Mouse (Mus musculus): ENCODE results near the gene Tbc1d14. TPM values are rescaled to one million over a fixed set of nuclear protein-coding genes. Genes with fewer than 3 reads are reported as not detected.

Tbc1d14 gene
- polyA plus RNA-seq, 1 experiment from 2014 or later, result 39.7 TPM

- TF ChIP-seq CTCF (IDR thresholded peaks at IDR 0.05; ENCODE audit: low read depth), result no peak
- no peaks in the 10 kb centered on the region for H3K4me1 ChIP-seq (replicated peaks; ENCODE audit: insufficient read depth, low read length)
- WGBS, result 99% methylated on average over 9 of the region's 9 CpGs
- no peak overlapping the region for H3K27ac ChIP-seq
- no peak overlapping the region for H3K9ac ChIP-seq (ENCODE audit: low read depth, low read length)
- H3K27me3 ChIP-seq (ENCODE audit: insufficient read depth, low read length), result no peaks in the 10 kb centered on the region
- no peak overlapping the region for H3K4me3 ChIP-seq (replicated peaks; ENCODE audit: low read depth, low read length)
- no peaks in the 10 kb centered on the region for H3K9me3 ChIP-seq (replicated peaks; ENCODE audit: low read length)
- no peak for ATAC-seq (replicated peaks; ENCODE audit: low FRiP score, low read depth)
- peaks cover 48% of the 10 kb centered on the region for H3K36me3 ChIP-seq (ENCODE audit: insufficient read depth, low read length)
- DNase-seq (ENCODE audit: low spot score), result no peak
- no peak overlapping the region for H3K4me2 ChIP-seq (ENCODE audit: low read length)
These were observed 98.4 kb downstream of the Tbc1d14 start for GRCm38 (mm10) chr5:36494709-36495108.

- no peak for DNase-seq (ENCODE audit: low spot score)
- Histone ChIP-seq H3K36me3 (ENCODE audit: insufficient read depth, low read length) (peaks cover 45% of the 10 kb centered on the region), H3K27me3 (ENCODE audit: insufficient read depth, low read length) (no peaks in the 10 kb centered on the region), H3K27ac (no peak overlapping the region), H3K4me2 (ENCODE audit: low read length) (no peak overlapping the region), H3K4me1 (replicated peaks; ENCODE audit: insufficient read depth, low read length) (no peaks in the 10 kb centered on the region), H3K9me3 (replicated peaks; ENCODE audit: low read length) (no peaks in the 10 kb centered on the region), H3K4me3 (replicated peaks; ENCODE audit: low read depth, low read length) (no peak overlapping the region), H3K9ac (ENCODE audit: low read depth, low read length) (no peak overlapping the region)
- 87% methylated on average over 6 of the region's 6 CpGs for WGBS
- TF ChIP-seq CTCF (IDR thresholded peaks at IDR 0.05; ENCODE audit: low read depth), result no peak
- no peak for ATAC-seq (replicated peaks; ENCODE audit: low FRiP score, low read depth)
These were observed 99.2 kb downstream of the Tbc1d14 start for GRCm38 (mm10) chr5:36493919-36494318.

- Histone ChIP-seq H3K9ac (ENCODE audit: low read depth, low read length) (no peak overlapping the region), H3K27me3 (ENCODE audit: insufficient read depth, low read length) (peaks cover 4% of the 10 kb centered on the region; the same call in 1 of the 2 replicates), H3K4me1 (replicated peaks; ENCODE audit: insufficient read depth, low read length) (peaks cover 7% of the 10 kb centered on the region), H3K9me3 (replicated peaks; ENCODE audit: low read length) (no peaks in the 10 kb centered on the region), H3K4me2 (ENCODE audit: low read length) (no peak overlapping the region), H3K27ac (no peak overlapping the region), H3K4me3 (replicated peaks; ENCODE audit: low read depth, low read length) (no peak overlapping the region), H3K36me3 (ENCODE audit: insufficient read depth, low read length) (peaks cover 28% of the 10 kb centered on the region)
- TF ChIP-seq CTCF (IDR thresholded peaks at IDR 0.05; ENCODE audit: low read depth), result peak; percentile 74
- DNase-seq (ENCODE audit: low spot score), result peak; percentile 65
- WGBS, result 52% methylated on average over 2 of the region's 2 CpGs
- no peak for ATAC-seq (replicated peaks; ENCODE audit: low FRiP score, low read depth)
These were observed 103.9 kb downstream of the Tbc1d14 start for GRCm38 (mm10) chr5:36489225-36489624.

- DNase-seq (ENCODE audit: low spot score), result no peak
- 41% methylated on average over 19 of the region's 19 CpGs for WGBS
These were observed 107.8 kb downstream of the Tbc1d14 start for GRCm38 (mm10) chr5:36485306-36485705.

GRCm38 (mm10) chr5:36484171-36484990 lies 108.7 kb downstream of the Tbc1d14 start, which contains the start of the genes Tada2b and Ccdc96:
Gene Tada2b (minus strand): TSS chr5:36484285.
Gene Ccdc96 (plus strand): TSS chr5:36484588.
- WGBS, result 1% methylated on average over 94 of the region's 97 CpGs
- DNase-seq (ENCODE audit: low spot score), result peak; percentile 100
- Histone ChIP-seq H3K27me3 (ENCODE audit: insufficient read depth, low read length) (peaks cover 4% of the 10 kb centered on the region; the same call in 1 of the 2 replicates), H3K9ac (ENCODE audit: low read depth, low read length) (peak within 1 kb of the TSS; percentile 91), H3K4me3 (replicated peaks; ENCODE audit: low read depth, low read length) (peak within 1 kb of the TSS; percentile 92), H3K27ac (peak within 1 kb of the TSS; percentile 77), H3K4me2 (ENCODE audit: low read length) (peak within 1 kb of the TSS; percentile 92), H3K36me3 (ENCODE audit: insufficient read depth, low read length) (no peaks in the 10 kb centered on the region), H3K9me3 (replicated peaks; ENCODE audit: low read length) (no peaks in the 10 kb centered on the region), H3K4me1 (replicated peaks; ENCODE audit: insufficient read depth, low read length) (peaks cover 20% of the 10 kb centered on the region)
- peak; percentile 97 for ATAC-seq (replicated peaks; ENCODE audit: low FRiP score, low read depth)
- TF ChIP-seq CTCF (IDR thresholded peaks at IDR 0.05; ENCODE audit: low read depth), result peak; percentile 60

More at GRCm38 (mm10) chr5:36485306-36485705, 107.8 kb downstream of the Tbc1d14 start:
- Histone ChIP-seq H3K4me1 (replicated peaks; ENCODE audit: insufficient read depth, low read length) (peaks cover 20% of the 10 kb centered on the region), H3K9me3 (replicated peaks; ENCODE audit: low read length) (no peaks in the 10 kb centered on the region), H3K27ac (no peak overlapping the region), H3K4me2 (ENCODE audit: low read length) (peak overlapping the region; percentile 92), H3K4me3 (replicated peaks; ENCODE audit: low read depth, low read length) (peak overlapping the region; percentile 41), H3K27me3 (ENCODE audit: insufficient read depth, low read length) (peaks cover 4% of the 10 kb centered on the region; the same call in 1 of the 2 replicates), H3K36me3 (ENCODE audit: insufficient read depth, low read length) (no peaks in the 10 kb centered on the region), H3K9ac (ENCODE audit: low read depth, low read length) (no peak overlapping the region)
- ATAC-seq (replicated peaks; ENCODE audit: low FRiP score, low read depth), result no peak
- no peak for TF ChIP-seq CTCF (IDR thresholded peaks at IDR 0.05; ENCODE audit: low read depth)

GRCm38 (mm10) chr5:36483203-36484101 lies 109.6 kb downstream of the Tbc1d14 start:
- H3K9me3 ChIP-seq (replicated peaks; ENCODE audit: low read length), result no peaks in the 10 kb centered on the region
- peak overlapping the region; percentile 77 for H3K27ac ChIP-seq
- DNase-seq (ENCODE audit: low spot score) (peak; percentile 56), ATAC-seq (replicated peaks; ENCODE audit: low FRiP score, low read depth) (peak; percentile 23; the same call in 1 of the 2 replicates)
- TF ChIP-seq CTCF (IDR thresholded peaks at IDR 0.05; ENCODE audit: low read depth), result no peak
- peak overlapping the region; percentile 91 for H3K9ac ChIP-seq (ENCODE audit: low read depth, low read length)
- WGBS, result 1% methylated on average over 57 of the region's 58 CpGs
- peak overlapping the region; percentile 92 for H3K4me2 ChIP-seq (ENCODE audit: low read length)
- H3K36me3 ChIP-seq (ENCODE audit: insufficient read depth, low read length), result no peaks in the 10 kb centered on the region
- peak overlapping the region; percentile 92 for H3K4me3 ChIP-seq (replicated peaks; ENCODE audit: low read depth, low read length)
- H3K27me3 ChIP-seq (ENCODE audit: insufficient read depth, low read length), result peaks cover 4% of the 10 kb centered on the region; the same call in 1 of the 2 replicates
- peaks cover 20% of the 10 kb centered on the region for H3K4me1 ChIP-seq (replicated peaks; ENCODE audit: insufficient read depth, low read length)
